Mouse (Mus musculus) brain, embryonic 14.5 days (tissue): ENCODE results near the gene Dgkd.

Source experiments
- CTCF ChIP-seq: fragments of 200-500 bp; IDR thresholded peaks from 2 replicates; pipeline ENCODE4 v1.5.1; 2012; ENCODE audit warnings: inconsistent platforms, mild to moderate bottlenecking, moderate library complexity, borderline replicate concordance; ENCODE audit not compliant: insufficient read depth, insufficient read length; ENCODE audit errors: extremely low read depth
- POLR2A ChIP-seq: fragments of 200-500 bp; IDR thresholded peaks from 2 replicates; pipeline ENCODE4 v1.6.1; 2012; ENCODE audit warnings: mild to moderate bottlenecking, inconsistent platforms, borderline replicate concordance; ENCODE audit not compliant: poor library complexity, insufficient read depth, insufficient read length, severe bottlenecking; ENCODE audit errors: extremely low read depth

DNA sequence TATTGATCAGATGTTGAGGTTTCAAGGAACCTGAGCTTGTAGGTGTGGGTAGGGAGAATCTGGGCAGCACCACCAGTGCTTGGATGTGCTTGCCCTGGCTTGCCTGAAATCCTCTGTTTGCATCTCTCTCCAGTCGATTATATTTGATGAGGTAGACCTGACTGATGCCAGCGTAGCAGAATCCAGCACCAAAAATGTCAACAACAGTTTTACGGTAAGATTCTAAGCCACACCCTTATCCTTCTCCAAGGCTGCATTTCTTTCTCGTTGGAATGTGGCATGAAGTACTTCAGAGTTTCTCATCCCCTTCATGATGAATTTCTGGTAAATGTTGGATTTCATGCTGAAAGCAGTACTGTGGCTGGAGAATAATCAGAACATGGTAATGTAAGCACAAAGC is 28.6 kb downstream of the Dgkd start:
- TF ChIP-seq CTCF = no peak
- no peak for TF ChIP-seq POLR2A
